Mouse (Mus musculus): ENCODE results near the gene Rtf2.

DNA sequence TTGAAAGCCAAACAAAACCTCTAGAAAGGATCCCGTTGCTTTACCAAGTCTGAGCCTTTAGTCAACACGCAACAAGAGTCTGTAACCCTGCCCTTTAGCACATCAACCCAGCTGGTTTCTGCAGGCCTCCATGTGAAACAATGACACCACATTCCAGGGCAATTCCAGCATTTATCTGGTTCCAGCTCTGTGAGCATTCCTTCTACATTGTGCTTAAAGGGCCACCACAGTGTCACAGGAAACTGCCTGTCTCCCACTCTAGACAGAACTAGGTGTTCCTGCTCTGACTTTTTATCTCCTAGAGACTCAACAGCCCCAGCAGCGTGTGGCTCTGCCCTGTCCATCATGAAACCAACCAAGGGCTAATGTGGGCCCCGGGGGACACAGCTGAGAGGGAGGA, 27.1 kb upstream of the Rtf2 start:
- no peak for TF ChIP-seq ZNF384 (IDR thresholded peaks at IDR 0.05; ENCODE audit: low read depth, low read length)
- TF ChIP-seq ZC3H11A (IDR thresholded peaks at IDR 0.05; ENCODE audit: borderline replicate concordance, low read depth, low read length): no peak
- no peak for TF ChIP-seq CHD2 (IDR thresholded peaks at IDR 0.05; ENCODE audit: low read depth, low read length)
